Mouse (Mus musculus) embryonic facial prominence, embryonic 10.5 days (tissue): ENCODE measurements around the gene Wars. TPM values are rescaled to one million over a fixed set of nuclear protein-coding genes. Genes with fewer than 3 reads are reported as not detected.

ENCODE experiments used
- microRNA counts: library from miRNA; unstranded; fragments of <30 nt; microRNA quantifications from one replicate; lab custom pipeline; 2017
- microRNA-seq: library from miRNA; unstranded; fragments of <30 nt; microRNA quantifications from one replicate; pipeline ENCODE4, GENCODE M21; 2017
- polyA plus RNA-seq: library from polyadenylated mRNA; unstranded; fragments of >200 nt; fragmentation: Nextera tagmentation; extraction: Ambion mirVana; gene quantifications from 2 replicates; pipeline ENCODE4 v1.2.1, GENCODE M21; 2016

Gene Wars
- polyA plus RNA-seq, 1 experiment from 2014 or later = 147 TPM

MicroRNA genes within 50 kb of the gene (microRNA counts, 519-probe panel; counts per million panel counts)
- 188 counts per million, percentile 57 among the panel's probes with 10 or more counts for microRNA mmu-miR-345-3p (lab: Ali Mortazavi, UCI)
- 2,990 counts per million, percentile 69 among the panel's probes with 10 or more counts for microRNA mmu-miR-345-5p (lab: Ali Mortazavi, UCI)

Small RNAs within 50 kb of the gene (microRNA-seq; reads per million reads assigned to microRNA genes)
- 194 reads per million, percentile 57 among the genes with 10 or more reads in this experiment for gene Mir345

Other genes with a start within 250 kb of the Wars start
- 1.1 and 1.7 TPM in 2 replicates for gene Degs2, start 191.9 kb downstream of the Wars start, polyA plus RNA-seq
- 14.0 and 15.0 TPM in 2 replicates for gene Yy1, start 101.2 kb downstream of the Wars start, polyA plus RNA-seq
- 12.9 and 13.6 TPM in 2 replicates for gene Slc25a29, start 58.3 kb downstream of the Wars start, polyA plus RNA-seq
- 13.1 and 15.2 TPM in 2 replicates for gene Slc25a47, start 58.1 kb downstream of the Wars start, polyA plus RNA-seq
- 9.9 and 10.4 TPM in 2 replicates for gene Wdr25, start 543 bp downstream of the Wars start, polyA plus RNA-seq
- 2.3 and 3.1 TPM in 2 replicates for gene Begain, start 174.0 kb upstream of the Wars start, polyA plus RNA-seq